Mouse (Mus musculus): ENCODE measurements at regions not wholly inside any gene's neighbourhood (a gene's known extent, or its start where the extent isn't known, plus 50 kb on each side); places are given as distances from the start of the nearest gene placed in this dataset.

GRCm38 (mm10) chr16:85743022-85743421, 59.9 kb downstream of the Adamts1 start:
- no peak for TF ChIP-seq MAX (IDR thresholded peaks at IDR 0.05; ENCODE audit: low read length)
- TF ChIP-seq IRF4 (IDR thresholded peaks at IDR 0.05; ENCODE audit: low read depth, low read length), result no peak
- TF ChIP-seq KAT2A (IDR thresholded peaks at IDR 0.05; ENCODE audit: insufficient replicate concordance, low read length), result no peak
- TF ChIP-seq NRF1 (IDR thresholded peaks at IDR 0.05; ENCODE audit: low read depth, low read length), result no peak
- no peak for TF ChIP-seq JUN (IDR thresholded peaks at IDR 0.05; ENCODE audit: insufficient read depth, low read depth, low read length)
- TF ChIP-seq ZKSCAN1 (IDR thresholded peaks at IDR 0.05; ENCODE audit: borderline replicate concordance, low read depth, low read length), result no peak
- no peak for TF ChIP-seq HCFC1 (IDR thresholded peaks at IDR 0.05; ENCODE audit: low read depth, low read length)
- DNase-seq (ENCODE audit: extremely low read depth), result no peak
- H3K9me3 ChIP-seq (replicated peaks; ENCODE audit: low read length), result no peaks in the 10 kb centered on the region
- H3K27ac ChIP-seq (ENCODE audit: insufficient read depth, low read depth), result no peak overlapping the region
- H3K4me2 ChIP-seq (ENCODE audit: insufficient read depth, low read depth, poor library complexity, severe bottlenecking), result no peak overlapping the region
- H3K4me1 ChIP-seq (ENCODE audit: control insufficient read depth in 1 of 2, insufficient read depth in 2 of 2), result no peaks in the 10 kb centered on the region
- H3K9ac ChIP-seq (ENCODE audit: insufficient read depth, low read depth), result no peak overlapping the region
- in situ Hi-C loops (cut with MboI; ENCODE audit: low pct_ligation_motif_present, low pct_unique_long_range_greater_than_20kb, low sequenced_read_pairs) (no loop called here), dilution Hi-C loops (cut with MboI; ENCODE audit: extremely low pct_ligation_motif_present, extremely low pct_unique_long_range_greater_than_20kb, low sequenced_read_pairs) (no loop called here)
- no peaks in the 10 kb centered on the region for H3K27me3 ChIP-seq (replicated peaks)
- no peak overlapping the region for H3K4me3 ChIP-seq (replicated peaks in 1 of 3; ENCODE audit: low read depth in 2 of 3, low read length in 2 of 3, poor library complexity in 1 of 3)
- H3K79me2 ChIP-seq (replicated peaks; ENCODE audit: control insufficient read depth, extremely low read depth, insufficient read depth, poor library complexity, severe bottlenecking), result no peaks in the 10 kb centered on the region
- no peaks in the 10 kb centered on the region for H3K36me3 ChIP-seq (replicated peaks in 1 of 2; ENCODE audit: control insufficient read depth in 1 of 2, insufficient read depth in 1 of 2, low read length in 1 of 2)

GRCm38 (mm10) chr16:85738606-85739195, 64.2 kb downstream of the Adamts1 start:
- Histone ChIP-seq H3K79me2 (replicated peaks; ENCODE audit: control insufficient read depth, extremely low read depth, insufficient read depth, poor library complexity, severe bottlenecking) (no peaks in the 10 kb centered on the region), H3K27me3 (replicated peaks) (no peaks in the 10 kb centered on the region), H3K4me3 (replicated peaks in 1 of 3; ENCODE audit: low read depth in 2 of 3, low read length in 2 of 3, poor library complexity in 1 of 3) (no peak overlapping the region), H3K9me3 (replicated peaks; ENCODE audit: low read length) (no peaks in the 10 kb centered on the region), H3K4me1 (ENCODE audit: control insufficient read depth in 1 of 2, insufficient read depth in 2 of 2) (no peaks in the 10 kb centered on the region), H3K36me3 (replicated peaks in 1 of 2; ENCODE audit: control insufficient read depth in 1 of 2, insufficient read depth in 1 of 2, low read length in 1 of 2) (no peaks in the 10 kb centered on the region), H3K27ac (ENCODE audit: insufficient read depth, low read depth) (no peak overlapping the region), H3K4me2 (ENCODE audit: insufficient read depth, low read depth, poor library complexity, severe bottlenecking) (no peak overlapping the region), H3K9ac (ENCODE audit: insufficient read depth, low read depth) (no peak overlapping the region)
- no peak for DNase-seq (ENCODE audit: extremely low read depth)
- no peak for TF ChIP-seq NELFE (IDR thresholded peaks at IDR 0.05; ENCODE audit: low read depth, low read length)
- in situ Hi-C loops (cut with MboI; ENCODE audit: low pct_ligation_motif_present, low pct_unique_long_range_greater_than_20kb, low sequenced_read_pairs) (no loop called here), dilution Hi-C loops (cut with MboI; ENCODE audit: extremely low pct_ligation_motif_present, extremely low pct_unique_long_range_greater_than_20kb, low sequenced_read_pairs) (no loop called here)

- H3K9ac ChIP-seq (ENCODE audit: insufficient read depth, low read depth), result no peak overlapping the region
- DNase-seq (ENCODE audit: extremely low read depth), result no peak
- in situ Hi-C loops (cut with MboI; ENCODE audit: low pct_ligation_motif_present, low pct_unique_long_range_greater_than_20kb, low sequenced_read_pairs) (no loop called here), dilution Hi-C loops (cut with MboI; ENCODE audit: extremely low pct_ligation_motif_present, extremely low pct_unique_long_range_greater_than_20kb, low sequenced_read_pairs) (no loop called here)
- H3K27ac ChIP-seq (ENCODE audit: insufficient read depth, low read depth), result no peak overlapping the region
- H3K4me1 ChIP-seq (ENCODE audit: control insufficient read depth in 1 of 2, insufficient read depth in 2 of 2), result 0 out of 4 replicates have a peak, but pooled peaks cover 0 to 2% of the 10 kb centered on the region in 2 experiments
- H3K4me3 ChIP-seq (replicated peaks in 1 of 3; ENCODE audit: low read depth in 2 of 3, low read length in 2 of 3, poor library complexity in 1 of 3), result no peak overlapping the region
- H3K36me3 ChIP-seq (replicated peaks in 1 of 2; ENCODE audit: control insufficient read depth in 1 of 2, insufficient read depth in 1 of 2, low read length in 1 of 2), result no peaks in the 10 kb centered on the region
- H3K27me3 ChIP-seq (replicated peaks), result no peaks in the 10 kb centered on the region
- H3K79me2 ChIP-seq (replicated peaks; ENCODE audit: control insufficient read depth, extremely low read depth, insufficient read depth, poor library complexity, severe bottlenecking), result no peaks in the 10 kb centered on the region
- H3K4me2 ChIP-seq (ENCODE audit: insufficient read depth, low read depth, poor library complexity, severe bottlenecking), result no peak overlapping the region
- H3K9me3 ChIP-seq (replicated peaks; ENCODE audit: low read length), result no peaks in the 10 kb centered on the region
- no peak for TF ChIP-seq JUN (IDR thresholded peaks at IDR 0.05; ENCODE audit: insufficient read depth, low read depth, low read length)
- TF ChIP-seq MEF2A (IDR thresholded peaks at IDR 0.05; ENCODE audit: borderline replicate concordance, low read depth, low read length), result no peak
- no peak for TF ChIP-seq GABPA (IDR thresholded peaks at IDR 0.05; ENCODE audit: insufficient replicate concordance, low read depth, low read length)
- no peak for TF ChIP-seq HCFC1 (IDR thresholded peaks at IDR 0.05; ENCODE audit: low read depth, low read length)
- TF ChIP-seq ZC3H11A (IDR thresholded peaks at IDR 0.05; ENCODE audit: low read depth, low read length), result no peak
- TF ChIP-seq MYC (IDR thresholded peaks at IDR 0.05; ENCODE audit: low read depth, low read length), result no peak
- TF ChIP-seq BHLHE40 (IDR thresholded peaks at IDR 0.05; ENCODE audit: low read depth, low read length), result no peak
- no peak for TF ChIP-seq PAX5 (IDR thresholded peaks at IDR 0.05; ENCODE audit: low read length)
- no peak for TF ChIP-seq CHD1 (IDR thresholded peaks at IDR 0.05; ENCODE audit: low read depth, low read length)
- no peak for TF ChIP-seq SIN3A (IDR thresholded peaks at IDR 0.05; ENCODE audit: low read length)
- no peak for TF ChIP-seq MAZ (IDR thresholded peaks at IDR 0.05; ENCODE audit: low read depth, low read length)
- no peak for TF ChIP-seq RCOR1 (conservative IDR thresholded peaks at IDR 0.05; ENCODE audit: low read depth, low read length)
- TF ChIP-seq UBTF (IDR thresholded peaks at IDR 0.05; ENCODE audit: low read depth, low read length), result no peak
- no peak for TF ChIP-seq TCF12 (IDR thresholded peaks at IDR 0.05; ENCODE audit: low read depth, low read length)
- no peak for TF ChIP-seq CTCF (conservative IDR thresholded peaks at IDR 0.05 in 1 of 2, IDR thresholded peaks at IDR 0.05 in 1 of 2; ENCODE audit: low read depth in 2 of 2, low read length in 2 of 2)
Measured at GRCm38 (mm10) chr16:85728026-85728425, 74.9 kb downstream of the Adamts1 start.
